Mouse (Mus musculus) left cerebral cortex, adult 18-20 months (tissue): ENCODE measurements around the gene Tango6. TPM values are rescaled to one million over a fixed set of nuclear protein-coding genes. Genes with fewer than 3 reads are reported as not detected.

ENCODE experiments used
- DNase-seq, 2 experiments: peaks; one replicate each; pipeline ENCODE4 v3.0.0; 2021 to 2022; ENCODE audit warnings: low spot score in 2 of 2, mixed read lengths in 1 of 2
- total RNA-seq, 2 experiments: library from RNA; stranded (reverse); gene quantifications; 2 replicates each; pipeline ENCODE4 v1.2.3; 2021

Tango6 gene
- total RNA-seq, 2 experiments from 2014 or later = 6.6 to 6.8 TPM

GRCm38 (mm10) chr8:106810406-106810805, 127.5 kb downstream of the Tango6 start:
- DNase-seq = peak; percentile 12 to 27

DNA sequence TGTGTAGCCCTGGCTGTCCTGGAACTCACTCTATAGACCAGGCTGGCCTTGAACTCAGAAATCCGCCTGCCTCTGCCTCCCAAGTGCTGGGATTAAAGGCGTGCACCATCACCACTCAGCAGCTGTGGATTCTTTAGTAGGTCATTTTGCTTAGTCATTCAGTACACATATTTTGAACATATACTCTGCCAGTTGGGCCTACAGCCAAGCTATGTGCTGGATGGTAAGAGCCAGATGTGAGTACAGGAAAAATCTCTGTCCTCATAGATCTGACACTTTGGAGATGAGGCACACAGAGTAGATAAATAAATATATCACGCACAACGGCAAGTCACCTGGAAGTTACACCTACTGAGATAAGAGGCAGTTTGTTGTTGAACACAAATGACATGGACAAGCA, 129.7 kb downstream of the Tango6 start:
- DNase-seq = no peak

DNA sequence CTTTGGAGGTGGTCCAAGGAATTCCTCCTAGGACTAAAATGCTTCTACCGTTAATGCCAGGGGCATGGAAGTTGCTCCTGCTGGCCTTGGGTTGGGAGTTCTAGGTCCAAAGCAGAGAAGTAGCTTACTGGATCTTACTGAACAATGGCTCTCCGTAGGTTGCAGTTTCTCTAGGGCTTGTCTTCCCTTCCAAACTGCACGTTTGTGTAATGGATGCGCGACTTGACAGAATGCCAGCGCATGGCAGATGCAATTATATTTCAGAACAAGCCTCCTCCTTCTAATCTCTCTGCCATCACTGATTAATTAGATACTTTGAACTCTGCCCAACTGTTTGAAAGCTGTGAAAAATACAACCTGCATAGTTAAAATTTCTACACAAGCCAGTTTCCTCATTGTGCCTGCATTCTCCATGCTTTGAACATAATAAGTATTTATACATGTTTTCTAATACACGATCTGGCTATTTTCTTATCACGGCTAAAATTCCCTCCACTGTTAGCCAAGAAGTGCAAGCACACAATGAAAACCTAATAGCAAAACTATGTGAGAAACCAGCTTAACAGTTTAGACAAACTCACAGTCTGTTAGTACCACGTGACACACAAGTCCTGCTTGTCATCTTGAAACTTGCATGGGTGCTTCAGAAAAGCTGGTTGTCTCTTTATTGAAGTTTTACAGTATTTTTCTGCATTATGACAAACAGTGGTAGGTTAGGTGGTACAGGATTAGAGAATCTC, 133.7 kb downstream of the Tango6 start:
- no peak for DNase-seq

DNA sequence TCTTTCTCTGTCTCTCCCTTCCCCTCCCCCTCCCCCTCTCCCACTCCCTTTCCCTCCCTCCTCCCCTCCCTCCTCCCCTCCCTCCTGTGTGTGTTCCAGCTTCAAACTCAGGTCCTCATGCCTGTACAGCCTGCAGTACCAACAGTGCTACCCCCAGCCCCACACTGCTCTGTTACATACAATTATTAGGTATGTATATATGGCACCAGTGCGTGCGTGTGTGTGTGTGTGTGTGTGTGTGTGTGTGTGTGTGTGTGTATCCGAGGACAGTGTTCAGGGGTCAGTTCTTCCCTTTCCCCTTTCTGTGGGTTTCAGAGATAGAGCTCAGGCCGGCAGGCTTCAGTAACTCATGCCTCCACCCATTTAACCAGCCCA, 134.3 kb downstream of the Tango6 start:
- no peak for DNase-seq

DNA sequence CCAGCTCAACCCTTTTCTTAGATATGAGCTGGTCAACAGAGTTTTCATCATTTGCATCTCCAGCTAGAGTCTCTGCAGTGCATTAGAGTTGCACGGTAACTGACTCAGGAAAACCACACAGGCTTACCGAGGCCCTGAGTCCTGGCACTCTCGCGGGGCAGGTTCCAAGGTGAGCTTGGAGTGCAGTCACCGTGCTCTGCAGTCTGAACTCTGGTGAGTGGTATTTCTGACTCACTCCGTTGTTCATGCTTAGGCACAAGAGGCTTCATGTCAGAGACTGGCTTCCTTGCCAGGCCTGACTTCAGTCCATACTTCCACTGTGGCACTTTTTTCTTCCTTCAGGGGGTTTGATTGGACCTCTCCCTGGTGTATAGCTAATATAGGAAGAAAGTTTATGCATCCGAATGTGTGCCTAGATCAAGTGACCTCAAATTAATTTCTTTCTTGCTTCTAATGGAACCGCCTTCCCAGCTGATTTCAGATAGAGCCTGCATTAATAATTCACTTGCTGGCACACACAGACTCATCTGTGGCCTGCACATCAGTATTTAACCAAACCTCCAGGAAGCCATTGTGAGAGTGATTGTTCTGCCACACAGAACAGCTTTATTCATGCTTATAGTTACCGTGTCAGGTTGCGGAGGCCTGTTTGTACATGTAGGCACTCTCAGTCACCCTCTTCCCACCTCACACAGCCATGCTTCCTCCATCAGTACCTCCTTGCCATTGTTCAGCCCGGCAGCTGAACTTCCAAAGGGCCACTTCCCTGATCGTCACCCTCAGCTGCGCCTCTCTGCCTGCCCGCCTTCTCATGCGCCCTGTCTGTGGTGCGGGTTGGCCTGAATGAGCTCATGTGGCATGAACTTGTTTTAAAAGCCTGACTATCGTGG, 136.0 kb downstream of the Tango6 start:
- no peak for DNase-seq

- no peak for DNase-seq
These were observed 136.7 kb downstream of the Tango6 start for GRCm38 (mm10) chr8:106819581-106819980.

DNA sequence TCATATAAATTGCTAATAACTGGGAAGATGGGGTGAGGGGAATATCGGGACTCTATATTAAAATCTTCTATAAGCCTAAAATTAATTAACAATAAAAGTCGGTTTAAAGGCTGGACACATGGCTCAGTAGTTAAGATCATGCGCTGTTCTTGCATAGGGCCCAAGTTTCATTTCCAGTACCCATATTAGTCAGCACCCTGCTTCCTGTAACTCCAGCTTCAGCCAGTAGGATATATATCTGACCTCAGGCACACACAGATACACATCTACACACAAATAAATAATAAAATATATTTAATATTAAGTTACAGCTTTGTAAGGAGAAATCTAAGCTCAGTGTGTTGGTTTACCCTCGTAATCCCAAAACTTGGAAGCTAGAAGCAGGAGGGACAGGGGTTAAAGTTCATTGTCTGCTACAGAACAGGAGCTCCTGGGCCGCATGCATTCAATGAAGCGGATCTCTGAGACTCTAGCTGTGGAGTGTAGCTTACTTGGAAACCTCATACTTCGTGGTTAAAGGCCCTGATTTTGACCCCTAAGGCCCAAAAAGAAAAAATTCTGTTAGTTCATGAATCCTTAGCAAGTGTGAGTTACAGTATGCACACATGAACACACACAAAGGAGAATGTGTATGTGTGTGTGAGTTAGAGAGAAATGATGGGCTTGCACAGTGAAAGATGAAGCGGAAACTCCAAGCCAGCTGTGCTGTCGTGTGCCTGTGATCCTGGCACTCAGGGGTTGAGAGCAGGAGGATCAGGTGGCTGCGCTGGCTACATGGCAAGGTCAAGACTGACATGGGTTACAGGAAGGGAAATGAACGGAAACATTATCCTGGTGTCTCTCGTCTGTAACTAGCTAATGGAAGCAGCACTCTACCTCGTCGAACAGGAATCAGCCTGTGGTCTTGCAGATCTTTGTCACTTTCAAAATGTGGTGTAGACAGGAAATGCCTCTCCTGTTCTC, 138.0 kb downstream of the Tango6 start:
- DNase-seq = no peak

DNA sequence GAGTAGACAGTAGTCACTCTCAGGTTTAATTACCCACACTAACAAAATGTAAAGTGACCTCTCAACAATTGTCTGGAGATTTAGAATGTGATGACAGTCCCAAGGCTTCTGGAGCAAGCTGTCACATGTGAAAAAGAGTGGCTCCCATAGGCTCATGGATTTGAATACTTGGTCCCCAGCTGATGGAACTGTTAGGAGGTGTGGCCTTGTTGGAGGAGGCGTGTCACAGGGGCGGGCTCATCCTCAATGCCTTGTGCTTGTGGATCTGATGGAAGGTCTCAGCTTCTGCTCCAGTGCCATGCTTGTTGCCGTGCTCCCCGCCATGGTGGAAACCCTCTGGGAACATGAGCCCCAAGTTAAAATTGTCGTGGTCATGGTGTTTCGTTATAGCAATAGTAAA, 146.1 kb downstream of the Tango6 start:
- no peak for DNase-seq

DNA sequence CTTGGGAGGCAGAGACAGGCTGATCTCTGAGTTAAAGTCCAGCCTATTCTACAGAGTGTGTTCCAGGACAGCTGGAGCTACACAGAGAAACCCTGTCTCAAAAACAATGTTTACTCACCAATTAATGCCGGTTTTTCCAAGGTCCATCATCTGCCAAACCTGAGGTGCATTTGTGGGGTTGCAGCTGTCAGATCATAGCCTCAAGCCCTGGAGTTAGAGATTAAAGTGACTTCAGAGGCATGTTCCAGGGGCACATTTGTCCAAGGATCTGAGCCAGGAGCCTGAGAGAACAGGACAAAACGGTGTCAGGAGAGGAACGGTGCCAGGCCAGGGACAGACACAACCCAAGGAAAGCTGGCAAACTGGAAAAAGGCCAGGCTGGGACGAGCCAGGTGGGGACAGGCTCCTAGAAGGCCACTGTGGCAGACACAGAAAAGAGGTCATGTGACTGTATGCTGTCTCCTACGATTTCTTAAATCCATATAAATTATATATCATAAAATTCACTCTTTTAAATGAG, 146.7 kb downstream of the Tango6 start:
- DNase-seq = no peak

- DNase-seq = no peak
These were observed 152.0 kb downstream of the Tango6 start for GRCm38 (mm10) chr8:106834899-106835298.

- DNase-seq = no peak
These were observed 153.7 kb downstream of the Tango6 start for GRCm38 (mm10) chr8:106836525-106836924.

DNA sequence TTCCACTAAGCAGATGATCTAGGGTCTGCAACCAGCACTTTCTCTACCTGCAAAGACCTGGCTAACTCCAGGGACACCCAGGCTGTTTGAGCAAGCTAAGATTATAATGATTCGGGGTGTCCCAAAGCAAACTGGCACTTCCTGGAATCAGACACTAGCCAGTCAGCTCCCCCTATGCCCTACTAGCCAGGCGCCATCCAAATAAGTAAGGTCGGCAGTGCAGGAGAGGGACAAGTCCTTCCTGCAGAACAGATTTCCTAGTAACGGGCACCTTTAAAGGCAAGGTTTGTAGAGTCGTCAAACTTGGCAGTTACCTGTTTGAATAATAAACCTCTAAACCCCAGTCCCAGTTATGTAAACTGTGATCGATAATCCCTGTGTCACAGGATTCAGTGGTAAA, 155.9 kb downstream of the Tango6 start:
- DNase-seq = no peak

DNA sequence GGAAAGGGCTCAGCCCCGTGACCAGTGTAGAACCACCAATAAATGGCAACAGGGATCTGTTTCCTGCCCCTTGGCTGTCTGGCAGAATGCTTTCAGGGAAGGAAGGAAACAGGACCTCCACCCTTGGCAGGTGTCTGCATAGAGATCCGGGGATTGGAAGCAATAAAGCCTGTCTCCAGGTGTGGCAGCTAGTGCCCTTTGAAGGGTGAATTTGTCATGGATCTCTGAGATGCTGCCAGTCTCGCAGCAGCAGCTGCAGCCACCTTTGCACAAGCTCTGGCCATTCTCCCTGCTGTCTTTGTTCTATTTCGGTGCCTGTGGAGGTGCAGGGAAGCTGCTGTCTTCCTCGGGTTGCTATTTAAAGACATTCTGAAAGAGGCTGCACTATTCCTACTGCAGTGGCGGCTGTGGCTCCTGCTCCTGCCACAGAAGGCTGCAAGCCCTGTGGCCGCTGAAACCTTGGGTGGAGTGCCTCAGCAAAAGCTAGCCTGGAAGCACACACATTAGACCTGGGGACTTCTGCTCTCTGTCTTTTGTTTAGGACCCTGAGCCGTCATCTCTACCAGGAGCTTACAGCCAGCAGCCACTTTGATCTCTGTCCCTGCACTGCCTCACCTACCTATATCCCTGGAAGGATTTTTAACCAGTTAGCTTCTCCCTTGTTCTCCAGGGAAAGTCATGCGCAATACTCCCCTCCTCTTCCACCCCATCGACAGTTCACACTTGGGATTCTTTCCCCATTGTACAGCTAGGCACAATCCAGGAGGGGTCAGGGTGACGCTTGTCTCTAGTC, 156.5 kb downstream of the Tango6 start:
- DNase-seq = peak; percentile 34 to 63

- no peak for DNase-seq
These were observed 167.2 kb downstream of the Tango6 start for GRCm38 (mm10) chr8:106850034-106850433.

GRCm38 (mm10) chr8:106854534-106855241, 171.8 kb downstream of the Tango6 start:
- no peak for DNase-seq

DNA sequence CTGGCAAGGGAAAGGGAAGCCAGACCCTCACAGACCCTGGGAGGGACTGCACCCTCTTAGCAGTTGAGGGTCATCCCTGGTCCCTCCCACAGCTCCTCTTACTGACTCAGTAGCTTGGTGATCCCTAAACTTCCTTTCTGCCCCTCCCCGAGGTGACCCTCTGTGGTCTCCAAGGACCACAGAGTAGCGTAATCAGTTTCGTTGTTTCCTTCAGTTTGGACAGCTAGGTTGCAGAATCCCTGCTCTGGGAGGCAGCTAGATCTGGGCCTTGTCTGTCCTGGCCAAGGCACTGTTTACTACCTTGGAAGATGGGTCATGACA, 172.3 kb downstream of the Tango6 start:
- no peak for DNase-seq

GRCm38 (mm10) chr8:106862845-106863244, 180.0 kb downstream of the Tango6 start:
- no peak for DNase-seq

- no peak for DNase-seq
These were observed 182.5 kb downstream of the Tango6 start for GRCm38 (mm10) chr8:106865354-106865753.

- peak in 1 of 2 experiments; percentile 29 for DNase-seq
These were observed 187.2 kb downstream of the Tango6 start, which contains the start of gene Has3 for GRCm38 (mm10) chr8:106870051-106870450. Gene Has3 (plus strand): TSS chr8:106870242.
